Mouse (Mus musculus): ENCODE measurements around the gene Fbxl13. TPM values are rescaled to one million over a fixed set of nuclear protein-coding genes. Genes with fewer than 3 reads are reported as not detected.
A peak's percentile ranks its signal among the peaks of the same experiment; 100 is the strongest.
"Not testable (repeated sequence)": the region's sequence is repeated elsewhere in the genome, so short reads cannot be mapped to it uniquely, and the experiment has no call there.

Fbxl13 gene
- total RNA-seq, 2 experiments from 2014 or later = 0.29 to 0.44 TPM

GRCm38 (mm10) chr5:21658623-21659395 lies 13.4 kb upstream of the Fbxl13 start:
- intact Hi-C loops (cut with DNase I) = loop anchor here (1.0 to 5.0 kb wide), 2 partner anchors 43 to 78 kb away; partner anchors contain the start of genes Napepld and Pmpcb

DNA sequence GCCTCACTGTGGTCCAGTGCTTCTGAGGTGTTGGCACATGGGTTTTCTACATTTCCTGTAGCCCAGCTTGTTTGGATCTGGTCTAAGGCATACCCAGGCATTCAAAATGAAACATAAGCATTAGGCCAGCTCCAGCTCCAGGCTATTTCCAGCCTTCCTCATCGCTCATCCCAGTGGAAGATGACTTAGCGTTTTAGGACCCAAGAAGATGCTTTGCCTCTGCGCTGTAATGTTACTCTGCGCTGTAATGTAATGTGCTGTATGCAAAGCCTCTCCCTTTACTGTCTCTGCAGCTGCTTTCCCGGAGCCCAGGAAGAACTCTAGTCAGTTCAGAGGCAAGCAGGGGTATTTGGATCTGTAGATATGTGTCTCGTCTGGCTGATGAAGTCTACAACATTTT lies 12.6 kb upstream of the Fbxl13 start:
- intact Hi-C loops (cut with DNase I) = loop anchor here (1.0 to 5.0 kb wide), 2 partner anchors 44 to 79 kb away; partner anchors contain the start of genes Napepld and Pmpcb
- no peak for DNase-seq (ENCODE audit: low spot score in 2 of 2)

More at GRCm38 (mm10) chr5:21658623-21659395, 13.4 kb upstream of the Fbxl13 start:
- peak; percentile 71 to 75 for DNase-seq (ENCODE audit: low spot score in 2 of 2)

DNA sequence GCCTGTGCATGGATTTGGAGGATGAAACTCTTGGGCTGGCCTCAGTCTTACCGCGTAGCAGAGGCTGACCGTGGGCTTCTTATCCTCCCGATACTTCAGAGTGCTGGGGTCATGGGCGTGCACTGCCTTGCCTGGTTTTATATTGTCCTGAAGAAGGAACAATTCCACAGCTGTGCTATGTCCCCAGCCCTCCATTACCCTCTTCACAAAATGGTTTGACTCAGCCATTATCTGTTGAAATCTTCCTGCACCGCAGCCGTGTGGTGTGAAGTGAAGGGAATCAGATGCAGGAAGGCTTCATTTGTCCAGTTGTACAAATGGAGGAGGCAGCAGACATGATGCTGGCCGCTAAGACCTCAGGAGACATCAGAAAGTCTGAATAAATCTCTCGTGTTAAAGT lies 11.5 kb upstream of the Fbxl13 start:
- intact Hi-C loops (cut with DNase I) = loop anchor here (5.0 kb wide), 1 partner anchor 45 kb away; the partner anchor contains the start of gene Napepld
- DNase-seq (ENCODE audit: low spot score in 2 of 2) = no peak

- intact Hi-C loops (cut with DNase I) = no loop called here
These were observed 6.6 kb upstream of the Fbxl13 start for GRCm38 (mm10) chr5:21651885-21652612.

GRCm38 (mm10) chr5:21650736-21651135 lies 5.3 kb upstream of the Fbxl13 start:
- intact Hi-C loops (cut with DNase I) = no loop called here

More at GRCm38 (mm10) chr5:21651885-21652612, 6.6 kb upstream of the Fbxl13 start:
- no peak for DNase-seq (ENCODE audit: low spot score in 2 of 2)

GRCm38 (mm10) chr5:21646133-21646491 lies 678 bp upstream of the Fbxl13 start:
- intact Hi-C loops (cut with DNase I) = loop anchor here (10.0 kb wide), 1 partner anchor 591 kb away; the partner anchor contains the start of gene Ptpn12

More at GRCm38 (mm10) chr5:21650736-21651135, 5.3 kb upstream of the Fbxl13 start:
- no peak for DNase-seq (ENCODE audit: low spot score in 2 of 2)

GRCm38 (mm10) chr5:21644891-21645438 lies 469 bp downstream of the Fbxl13 start:
- intact Hi-C loops (cut with DNase I) = loop anchor here (5.0 to 10.0 kb wide), 2 partner anchors 368 to 590 kb away; partner anchors contain the start of gene Ptpn12
- DNase-seq (ENCODE audit: low spot score in 2 of 2) = no peak

More at GRCm38 (mm10) chr5:21646133-21646491, 678 bp upstream of the Fbxl13 start:
- DNase-seq (ENCODE audit: low spot score in 2 of 2) = no peak

DNA sequence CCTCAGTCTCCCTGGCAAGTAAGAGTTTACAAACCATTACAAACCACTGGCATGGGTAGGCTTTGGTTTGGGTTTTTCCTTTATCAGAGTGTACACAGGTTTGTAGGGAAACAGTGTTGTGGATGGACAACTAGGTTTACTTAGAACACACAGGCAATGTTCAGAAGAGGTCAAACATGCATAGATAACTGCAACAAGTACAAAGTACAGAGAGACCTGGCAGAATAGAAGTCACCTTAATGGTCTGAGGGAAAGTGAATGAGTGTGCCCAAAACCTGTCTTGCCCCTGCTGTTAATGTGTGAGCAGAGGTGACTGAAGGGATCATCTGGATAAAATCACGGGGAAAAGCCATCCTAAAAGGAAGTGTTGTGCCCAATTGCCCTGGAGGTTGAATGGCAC lies 1.8 kb downstream of the Fbxl13 start:
- no peak for DNase-seq (ENCODE audit: low spot score in 2 of 2)
- intact Hi-C loops (cut with DNase I) = loop anchor here (5.0 to 10.0 kb wide), 2 partner anchors 366 to 589 kb away; partner anchors contain the start of gene Ptpn12

- DNase-seq (ENCODE audit: low spot score in 2 of 2) = peak; percentile 50 to 56
- intact Hi-C loops (cut with DNase I) = loop anchor here (1.0 to 10.0 kb wide), 3 partner anchors 207 to 586 kb away; partner anchors contain the start of gene Ptpn12
These were observed 4.5 kb downstream of the Fbxl13 start for GRCm38 (mm10) chr5:21640961-21641360.

DNA sequence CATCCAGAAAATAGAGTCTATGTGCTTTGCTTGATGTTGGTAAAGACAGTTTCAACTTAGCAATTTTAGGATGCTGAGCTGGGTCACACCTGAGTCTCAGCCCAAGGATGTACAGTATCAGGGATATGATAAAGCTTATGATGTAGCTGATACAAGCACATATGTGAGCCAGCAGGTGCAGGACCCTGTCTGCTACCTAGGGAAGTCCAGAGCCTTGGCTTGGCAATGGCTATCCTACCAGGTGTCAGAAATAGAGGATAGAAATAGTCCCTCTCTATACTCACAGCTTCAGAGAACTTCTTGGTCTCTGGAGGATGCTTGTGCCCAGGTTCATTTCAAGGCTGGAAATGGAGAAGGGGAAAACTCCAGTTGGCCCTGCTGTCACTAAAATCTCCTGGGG lies 19.5 kb downstream of the Fbxl13 start:
- intact Hi-C loops (cut with DNase I) = no loop called here
- no peak for DNase-seq (ENCODE audit: low spot score in 2 of 2)

- intact Hi-C loops (cut with DNase I) = no loop called here
- no peak for DNase-seq (ENCODE audit: low spot score in 2 of 2)
These were observed 28.9 kb downstream of the Fbxl13 start for GRCm38 (mm10) chr5:21616450-21617009.

DNA sequence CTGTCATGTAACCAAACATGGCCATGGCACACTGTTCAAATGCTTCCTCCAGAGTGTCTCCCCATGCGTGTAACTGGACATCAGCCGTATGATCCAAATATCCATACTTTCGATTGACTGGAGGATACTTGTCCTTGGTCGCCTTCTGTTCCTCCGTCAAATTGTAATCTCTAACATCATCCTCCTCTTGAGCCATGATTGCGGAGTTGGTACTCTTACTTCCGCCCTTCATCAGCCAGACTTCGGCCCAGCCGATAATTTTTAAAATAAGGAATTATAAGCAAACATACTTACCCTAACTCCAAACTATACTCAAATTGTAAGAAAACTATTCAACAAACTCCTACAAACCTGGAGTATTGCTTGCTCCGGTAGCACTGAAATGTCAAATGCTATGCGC lies 31.1 kb downstream of the Fbxl13 start:
- intact Hi-C loops (cut with DNase I); DNase-seq (ENCODE audit: low spot score in 2 of 2): not testable (repeated sequence)

DNA sequence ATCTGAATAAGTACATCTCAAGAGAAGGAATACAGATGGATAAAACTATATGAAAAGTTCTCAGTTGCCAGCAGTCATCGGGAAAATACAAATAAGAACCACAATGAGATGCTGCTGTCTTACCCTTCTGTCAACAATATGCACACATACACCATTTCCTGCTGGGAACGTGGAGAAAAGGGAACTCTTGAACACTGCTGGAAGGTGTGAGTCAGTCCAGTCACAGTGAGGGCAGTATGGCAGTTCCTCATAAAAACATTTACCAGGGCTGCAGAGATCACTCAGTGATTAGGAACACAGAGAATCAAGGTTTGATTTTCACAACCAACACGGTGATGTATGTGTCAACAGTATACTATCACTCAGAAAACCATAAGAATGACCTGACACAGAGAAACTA lies 34.4 kb downstream of the Fbxl13 start:
- intact Hi-C loops (cut with DNase I) = no loop called here
- no peak for DNase-seq (ENCODE audit: low spot score in 2 of 2)

DNA sequence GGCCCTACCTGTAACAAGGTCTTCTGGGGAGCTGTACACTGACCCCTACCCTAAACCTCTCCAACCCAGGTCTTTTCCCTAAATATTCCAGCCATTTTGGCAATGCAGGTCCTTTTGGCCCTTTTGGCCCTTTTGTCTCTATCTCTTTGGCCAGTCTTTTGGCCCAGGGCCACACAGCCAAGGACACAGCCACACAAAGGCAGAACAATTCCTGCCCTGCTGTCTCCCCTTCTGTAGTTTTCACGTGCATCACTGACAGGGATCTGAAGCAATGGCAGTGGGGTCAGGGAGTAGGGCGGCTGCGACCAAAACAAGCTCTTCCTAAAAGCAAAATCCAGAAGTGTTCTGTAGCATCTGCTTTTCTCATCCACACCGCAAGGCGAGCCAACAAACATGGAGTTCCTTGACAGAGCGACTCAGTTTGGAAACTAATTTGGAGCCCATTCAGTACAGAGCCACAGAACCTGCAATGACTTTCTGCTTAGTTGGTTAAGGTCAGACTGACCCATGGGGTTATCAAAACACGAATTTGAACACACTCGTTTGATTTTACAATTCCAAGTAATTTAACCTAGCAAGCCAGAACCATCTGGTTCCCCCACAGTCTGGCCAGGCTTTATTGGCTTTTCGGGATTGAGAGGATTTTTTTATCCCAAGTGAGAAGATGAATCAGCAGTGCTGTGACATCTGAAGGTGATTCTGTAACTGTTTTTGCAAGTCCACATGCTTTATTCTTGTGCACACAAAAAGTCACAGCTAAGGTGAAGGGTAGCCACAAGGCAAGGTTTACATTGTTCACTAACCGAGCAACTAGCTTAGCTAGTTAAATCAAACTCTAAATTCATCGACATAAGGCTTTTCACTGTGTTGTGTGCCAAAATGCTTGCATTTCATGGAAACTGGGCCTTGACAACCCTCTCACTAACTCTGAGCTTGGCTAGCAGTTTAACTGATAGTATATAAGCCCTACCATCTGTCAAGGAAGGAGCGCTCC lies 36.8 kb downstream of the Fbxl13 start:
- peak; percentile 55 to 60 for DNase-seq (ENCODE audit: low spot score in 2 of 2)
- intact Hi-C loops (cut with DNase I) = no loop called here

DNA sequence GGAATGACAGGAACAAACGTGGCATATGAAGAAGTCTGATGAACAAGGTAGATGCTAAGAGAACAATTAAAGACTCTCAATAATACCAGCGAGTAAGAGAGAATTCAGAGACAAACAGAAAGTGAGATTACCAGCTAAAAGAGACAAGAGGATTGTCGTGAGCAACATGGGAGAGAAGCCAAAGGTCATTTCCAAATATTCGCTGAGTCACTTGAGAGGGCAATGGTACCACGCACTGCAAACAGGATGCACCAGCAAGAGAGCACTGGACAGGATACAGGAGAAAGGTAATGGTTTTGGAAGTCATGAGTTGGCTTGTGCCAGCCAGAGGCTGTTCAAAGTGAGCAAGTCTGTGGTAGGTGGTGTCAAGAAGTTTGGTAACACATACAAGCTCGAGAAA lies 39.5 kb downstream of the Fbxl13 start:
- no peak for DNase-seq (ENCODE audit: low spot score in 2 of 2)
- intact Hi-C loops (cut with DNase I) = no loop called here

GRCm38 (mm10) chr5:21599961-21600360 lies 45.5 kb downstream of the Fbxl13 start:
- DNase-seq (ENCODE audit: low spot score in 2 of 2) = no peak
- intact Hi-C loops (cut with DNase I) = no loop called here

GRCm38 (mm10) chr5:21599536-21599935 lies 45.9 kb downstream of the Fbxl13 start:
- DNase-seq (ENCODE audit: low spot score in 2 of 2); intact Hi-C loops (cut with DNase I): not testable (repeated sequence)

DNA sequence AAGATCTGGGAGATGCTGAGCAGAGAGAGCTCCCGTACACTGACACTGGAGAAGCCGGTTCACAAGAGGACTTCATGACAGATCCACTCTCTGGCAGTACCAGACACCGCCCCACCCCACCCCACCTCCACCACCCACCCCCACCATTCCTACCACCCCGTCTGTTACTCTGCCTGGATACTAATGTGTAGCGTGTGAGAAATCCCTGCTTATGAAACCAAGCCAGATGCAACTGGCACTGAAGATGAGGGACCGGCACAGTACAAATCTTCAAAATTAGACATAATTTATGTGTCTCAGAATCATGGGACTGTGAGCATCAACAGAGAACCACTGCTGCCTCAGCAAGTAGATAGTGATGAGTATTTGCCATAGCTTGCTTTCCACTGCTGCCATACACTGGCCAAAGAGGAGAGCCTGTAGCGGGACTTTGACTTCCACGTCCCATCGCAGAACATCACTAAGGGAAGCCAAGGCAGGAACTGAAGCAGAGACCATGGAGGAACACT lies 52.2 kb downstream of the Fbxl13 start:
- DNase-seq (ENCODE audit: low spot score in 2 of 2) = no peak
- intact Hi-C loops (cut with DNase I) = no loop called here
